Mouse (Mus musculus) CH12.LX (cell line): ENCODE data around the gene Tlx3. TPM values are rescaled to one million over a fixed set of nuclear protein-coding genes. Genes with fewer than 3 reads are reported as not detected.
A peak's percentile ranks its signal among the peaks of the same experiment; 100 is the strongest.

Experiments
- DNase-seq: peaks from one replicate; pipeline ENCODE4 v3.0.0-alpha.2; 2013; ENCODE audit errors: extremely low read depth
- H3K27ac ChIP-seq: 2 replicates; pipeline ENCODE4 v1.5.1; 2012; ENCODE audit warnings: low read depth, mild to moderate bottlenecking, control low read depth, moderate library complexity; ENCODE audit not compliant: insufficient read depth
- H3K27me3 ChIP-seq: replicated peaks from 2 replicates; pipeline ENCODE3; 2012; ENCODE audit warnings: inconsistent platforms
- H3K36me3 ChIP-seq, 2 experiments: replicated peaks in 1 of 2; 2 replicates each; pipeline versions ENCODE3 to v1.6.1; 2012; ENCODE audit warnings: inconsistent platforms in 1 of 2, low read length in 1 of 2, mild to moderate bottlenecking in 1 of 2, mixed read lengths in 1 of 2, moderate library complexity in 1 of 2; ENCODE audit not compliant: control insufficient read depth in 1 of 2, insufficient read depth in 1 of 2
- H3K4me1 ChIP-seq, 2 experiments: 2 replicates each; pipeline ENCODE4 v1.6.1; 2012; ENCODE audit warnings: inconsistent platforms in 1 of 2, moderate library complexity in 1 of 2; ENCODE audit not compliant: insufficient read depth in 2 of 2, control insufficient read depth in 1 of 2
- H3K4me2 ChIP-seq: 2 replicates; pipeline ENCODE4 v1.6.1; 2012; ENCODE audit warnings: low read depth, mild to moderate bottlenecking, control low read depth; ENCODE audit not compliant: poor library complexity, insufficient read depth, severe bottlenecking
- H3K4me3 ChIP-seq, 3 experiments: fragments of 150-350 bp in 1 of 3; sonication (generic) in 1 of 3; replicated peaks in 1 of 3; 2 replicates each; pipeline versions ENCODE3 to v1.5.1; 2011 to 2012; ENCODE audit warnings: low read depth in 2 of 3, low read length in 2 of 3, mild to moderate bottlenecking in 2 of 3, moderate library complexity in 2 of 3, control low read depth in 1 of 3, improper control_type of control experiment in 1 of 3, inconsistent platforms in 1 of 3, mixed read lengths in 1 of 3; ENCODE audit not compliant: poor library complexity in 1 of 3
- H3K79me2 ChIP-seq: replicated peaks from 2 replicates; pipeline ENCODE4 v1.6.1; 2012; ENCODE audit warnings: mild to moderate bottlenecking, moderate library complexity; ENCODE audit not compliant: control insufficient read depth, poor library complexity, insufficient read depth, severe bottlenecking; ENCODE audit errors: extremely low read depth
- H3K9ac ChIP-seq: 2 replicates; pipeline ENCODE4 v1.6.1; 2012; ENCODE audit warnings: low read depth, mild to moderate bottlenecking, control low read depth, moderate library complexity; ENCODE audit not compliant: insufficient read depth
- H3K9me3 ChIP-seq: replicated peaks from 2 replicates; pipeline ENCODE3; 2012; ENCODE audit warnings: low read length, inconsistent platforms, mixed read lengths
- BHLHE40 ChIP-seq: IDR thresholded peaks from 2 replicates; pipeline ENCODE4 v1.6.1; 2011; ENCODE audit warnings: mild to moderate bottlenecking, low read depth, low read length, improper control_type of control experiment
- CHD1 ChIP-seq: IDR thresholded peaks from 2 replicates; pipeline ENCODE4 v1.6.1; 2012; ENCODE audit warnings: low read depth, low read length, improper control_type of control experiment, inconsistent platforms
- CHD2 ChIP-seq: IDR thresholded peaks from 2 replicates; pipeline ENCODE4 v1.6.1; 2011; ENCODE audit warnings: low read length, improper control_type of control experiment
- CTCF ChIP-seq, 2 experiments: IDR thresholded peaks in 1 of 2; conservative IDR thresholded peaks in 1 of 2; 2 replicates each; pipeline ENCODE4 v1.5.1; 2011 to 2012; ENCODE audit warnings: low read depth in 2 of 2, low read length in 2 of 2, improper control_type of control experiment in 1 of 2, inconsistent platforms in 1 of 2, mild to moderate bottlenecking in 1 of 2, moderate library complexity in 1 of 2
- ELF1 ChIP-seq: IDR thresholded peaks from 2 replicates; pipeline ENCODE4 v1.6.1; 2014; ENCODE audit warnings: low read depth, mild to moderate bottlenecking, inconsistent platforms, low read length, improper control_type of control experiment
- EP300 ChIP-seq: IDR thresholded peaks from 2 replicates; pipeline ENCODE4 v1.6.1; 2011; ENCODE audit warnings: low read length, improper control_type of control experiment
- ETS1 ChIP-seq: conservative IDR thresholded peaks from 2 replicates; pipeline ENCODE4 v1.6.1; 2012; ENCODE audit warnings: low read depth, mild to moderate bottlenecking, inconsistent platforms, low read length, improper control_type of control experiment, moderate library complexity
- GABPA ChIP-seq: IDR thresholded peaks from 2 replicates; pipeline ENCODE4 v1.6.1; 2012; ENCODE audit warnings: low read depth, low read length, improper control_type of control experiment, inconsistent platforms; ENCODE audit not compliant: insufficient replicate concordance
- HCFC1 ChIP-seq: IDR thresholded peaks from 2 replicates; pipeline ENCODE4 v1.6.1; 2012; ENCODE audit warnings: low read depth, mild to moderate bottlenecking, inconsistent platforms, low read length, improper control_type of control experiment
- IRF4 ChIP-seq: IDR thresholded peaks from 2 replicates; pipeline ENCODE4 v1.6.1; 2014; ENCODE audit warnings: low read depth, mild to moderate bottlenecking, inconsistent platforms, low read length, improper control_type of control experiment
- JUN ChIP-seq: IDR thresholded peaks from 2 replicates; pipeline ENCODE4 v1.6.1; 2011; ENCODE audit warnings: low read depth, mild to moderate bottlenecking, low read length, improper control_type of control experiment, moderate library complexity; ENCODE audit not compliant: insufficient read depth
- JUND ChIP-seq: conservative IDR thresholded peaks from 2 replicates; pipeline ENCODE4 v1.6.1; 2011; ENCODE audit warnings: low read depth, low read length, improper control_type of control experiment
- KAT2A ChIP-seq: IDR thresholded peaks from 2 replicates; pipeline ENCODE4 v1.6.1; 2012; ENCODE audit warnings: low read length, improper control_type of control experiment, inconsistent platforms; ENCODE audit not compliant: insufficient replicate concordance
- MAFK ChIP-seq: IDR thresholded peaks from 2 replicates; pipeline ENCODE4 v1.6.1; 2011; ENCODE audit warnings: low read length, improper control_type of control experiment; ENCODE audit not compliant: insufficient replicate concordance
- MAX ChIP-seq: IDR thresholded peaks from 2 replicates; pipeline ENCODE4 v1.6.1; 2011; ENCODE audit warnings: low read length, improper control_type of control experiment
- MAZ ChIP-seq: IDR thresholded peaks from 2 replicates; pipeline ENCODE4 v1.6.1; 2012; ENCODE audit warnings: low read depth, mild to moderate bottlenecking, inconsistent platforms, low read length, improper control_type of control experiment, moderate library complexity
- MEF2A ChIP-seq: IDR thresholded peaks from 2 replicates; pipeline ENCODE4 v1.6.1; 2014; ENCODE audit warnings: low read depth, mild to moderate bottlenecking, inconsistent platforms, low read length, improper control_type of control experiment, borderline replicate concordance
- MXI1 ChIP-seq: IDR thresholded peaks from 2 replicates; pipeline ENCODE4 v1.6.1; 2011; ENCODE audit warnings: mild to moderate bottlenecking, low read depth, low read length, improper control_type of control experiment
- MYC ChIP-seq: IDR thresholded peaks from 2 replicates; pipeline ENCODE4 v1.6.1; 2011; ENCODE audit warnings: low read depth, mild to moderate bottlenecking, improper control_type of control experiment, low read length
- NELFE ChIP-seq: IDR thresholded peaks from 2 replicates; pipeline ENCODE4 v1.6.1; 2011; ENCODE audit warnings: low read depth, low read length, improper control_type of control experiment
- NRF1 ChIP-seq: IDR thresholded peaks from 2 replicates; pipeline ENCODE4 v1.6.1; 2014; ENCODE audit warnings: low read depth, mild to moderate bottlenecking, inconsistent platforms, low read length, improper control_type of control experiment, moderate library complexity
- PAX5 ChIP-seq: IDR thresholded peaks from 2 replicates; pipeline ENCODE4 v1.6.1; 2012; ENCODE audit warnings: low read length, inconsistent platforms, mixed read lengths
- POLR2A ChIP-seq: IDR thresholded peaks from 2 replicates; pipeline ENCODE4 v1.6.1; 2011; ENCODE audit warnings: low read depth, mild to moderate bottlenecking, improper control_type of control experiment, low read length
- POLR2AphosphoS2 ChIP-seq: IDR thresholded peaks from 2 replicates; pipeline ENCODE4 v1.6.1; 2011; ENCODE audit warnings: low read depth, low read length, improper control_type of control experiment
- RAD21 ChIP-seq: IDR thresholded peaks from 2 replicates; pipeline ENCODE4 v1.6.1; 2011; ENCODE audit warnings: low read depth, mild to moderate bottlenecking, low read length, improper control_type of control experiment, moderate library complexity
- RCOR1 ChIP-seq: conservative IDR thresholded peaks from 2 replicates; pipeline ENCODE4 v1.6.1; 2012; ENCODE audit warnings: low read depth, mild to moderate bottlenecking, inconsistent platforms, low read length, improper control_type of control experiment
- SIN3A ChIP-seq: IDR thresholded peaks from 2 replicates; pipeline ENCODE4 v1.6.1; 2012; ENCODE audit warnings: low read length, improper control_type of control experiment, inconsistent platforms
- SMC3 ChIP-seq: IDR thresholded peaks from 2 replicates; pipeline ENCODE4 v1.6.1; 2011; ENCODE audit warnings: low read depth, low read length, improper control_type of control experiment
- TCF12 ChIP-seq: IDR thresholded peaks from 2 replicates; pipeline ENCODE4 v1.6.1; 2014; ENCODE audit warnings: low read depth, mild to moderate bottlenecking, inconsistent platforms, low read length, improper control_type of control experiment
- UBTF ChIP-seq: IDR thresholded peaks from 2 replicates; pipeline ENCODE4 v1.6.1; 2012; ENCODE audit warnings: low read depth, mild to moderate bottlenecking, inconsistent platforms, low read length, improper control_type of control experiment, moderate library complexity
- USF1 ChIP-seq: IDR thresholded peaks from 2 replicates; pipeline ENCODE4 v1.6.1; 2014; ENCODE audit warnings: low read depth, mild to moderate bottlenecking, inconsistent platforms, low read length, improper control_type of control experiment
- USF2 ChIP-seq: conservative IDR thresholded peaks from 2 replicates; pipeline ENCODE4 v1.6.1; 2011; ENCODE audit warnings: low read depth, low read length, improper control_type of control experiment
- ZC3H11A ChIP-seq: IDR thresholded peaks from 2 replicates; pipeline ENCODE4 v1.6.1; 2012; ENCODE audit warnings: low read depth, mild to moderate bottlenecking, inconsistent platforms, low read length, improper control_type of control experiment
- ZKSCAN1 ChIP-seq: IDR thresholded peaks from 2 replicates; pipeline ENCODE4 v1.6.1; 2012; ENCODE audit warnings: low read depth, inconsistent platforms, low read length, improper control_type of control experiment, borderline replicate concordance
- ZMIZ1 ChIP-seq: IDR thresholded peaks from 2 replicates; pipeline ENCODE4 v1.6.1; 2012; ENCODE audit warnings: low read depth, mild to moderate bottlenecking, inconsistent platforms, low read length, improper control_type of control experiment
- dilution Hi-C: fragments of 300-500 bp; cut with MboI; formaldehyde crosslinking; loops from 2 replicates; pipeline ENCODE4 v1.14.3; 2020; ENCODE audit warnings: low sequenced_read_pairs; ENCODE audit not compliant: extremely low pct_unique_long_range_greater_than_20kb, extremely low pct_ligation_motif_present
- in situ Hi-C: fragments of 300-500 bp; cut with MboI; formaldehyde crosslinking; loops from 3 replicates; pipeline ENCODE4 v1.14.3; 2019; ENCODE audit warnings: low sequenced_read_pairs, low pct_ligation_motif_present, low pct_unique_long_range_greater_than_20kb, mixed read lengths
- polyA plus RNA-seq: library from polyadenylated mRNA; unstranded; fragments of >175 nt; gene quantifications from 2 replicates; pipeline ENCODE4 v1.2.1, GENCODE M21; 2012; ENCODE audit warnings: low read depth; ENCODE audit not compliant: insufficient read length
- total RNA-seq, 2 experiments: library from RNA; depleted of rRNA; stranded (reverse); fragments of 300-350 nt in 1 of 2; fragments of >200 nt in 1 of 2; gene quantifications; 2 replicates each; pipeline ENCODE4 v1.2.3; 2012 to 2014

The Tlx3 gene
- total and polyA plus RNA-seq, 3 experiments = not detected

DNA sequence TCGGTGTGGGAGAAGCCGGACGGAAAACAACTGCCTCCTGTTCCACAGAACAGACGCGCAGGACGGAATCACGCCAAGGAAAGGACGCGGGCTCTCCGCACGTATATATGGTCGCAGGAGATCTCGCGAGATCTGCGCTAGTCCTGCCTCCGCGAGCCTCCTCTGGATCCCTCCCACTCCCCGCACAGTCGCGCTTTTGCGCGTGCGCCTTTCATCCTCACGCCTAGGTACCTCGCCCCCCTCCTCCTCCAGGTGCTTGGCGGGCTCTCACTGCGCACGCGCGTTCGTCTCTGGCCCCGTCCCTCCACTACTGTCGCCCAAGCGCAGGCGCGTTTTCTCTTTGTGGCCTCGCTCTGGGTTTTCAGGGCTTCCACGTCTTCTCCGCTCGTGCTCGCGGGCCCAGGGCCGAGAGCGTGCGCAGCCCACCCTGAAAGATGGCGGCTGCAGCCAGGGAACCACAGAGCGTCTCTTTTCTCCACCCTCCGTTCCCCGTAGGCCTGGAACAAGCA lies 40.3 kb downstream of the Tlx3 start, which contains the start of gene Npm1 (continued):
- TF ChIP-seq MEF2A (peak; percentile 34; the same call in 1 of the 2 replicates), JUN (no peak)

DNA sequence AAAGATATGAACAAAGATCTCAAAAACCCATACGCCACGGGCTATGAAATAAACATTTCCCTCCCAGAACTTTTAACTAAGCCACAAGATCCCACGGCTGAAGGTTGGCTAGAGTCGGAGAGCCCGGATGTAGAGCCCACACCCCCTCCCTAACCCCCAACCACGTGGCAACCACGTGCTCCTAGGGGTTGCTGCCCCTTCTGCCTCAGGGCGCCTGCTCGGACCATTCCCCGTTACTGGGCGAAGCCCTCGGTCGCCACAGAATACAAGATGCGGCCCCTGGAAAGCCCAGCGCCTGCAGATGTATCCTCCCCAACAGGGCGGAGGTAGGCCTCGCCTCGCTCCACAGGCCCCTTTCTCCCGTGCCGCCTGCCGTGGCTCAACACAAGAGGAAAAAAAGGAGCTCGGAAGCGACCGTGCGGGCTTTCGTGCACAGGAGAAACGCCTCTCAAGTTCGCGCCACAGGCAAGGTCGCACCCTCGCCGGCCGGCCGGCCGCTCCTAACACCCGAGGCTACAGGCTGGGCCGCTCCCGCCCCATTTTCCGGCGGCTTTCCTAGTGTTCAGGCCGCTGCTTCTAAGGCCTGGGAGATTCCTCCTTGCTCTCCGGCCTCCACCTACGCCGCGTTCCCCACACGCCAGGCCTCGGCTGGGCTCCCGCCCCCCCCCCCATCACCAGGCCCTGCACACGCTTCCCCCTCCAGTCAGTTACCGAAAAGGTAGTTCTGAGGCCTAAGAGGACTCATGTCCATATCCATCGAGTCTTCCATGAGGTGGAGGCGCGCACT lies 41.0 kb downstream of the Tlx3 start:
- TF ChIP-seq MAFK (no peak), MAX (peak; percentile 100), SMC3 (no peak), EP300 (no peak), CHD1 (peak; percentile 82; the same call in 1 of the 2 replicates), PAX5 (no peak), ZKSCAN1 (no peak), ZC3H11A (no peak), USF2 (peak; percentile 61), ZMIZ1 (0 out of 2 replicates have a peak, but pooled peaks have one; percentile 67), CHD2 (peak; percentile 47; the same call in 1 of the 2 replicates), MAZ (peak; percentile 54), MYC (peak; percentile 100), USF1 (peak; percentile 83), HCFC1 (peak; percentile 58), IRF4 (peak; percentile 4; the same call in 1 of the 2 replicates), SIN3A (peak; percentile 90), BHLHE40 (peak; percentile 85), KAT2A (no peak), JUN (no peak), ETS1 (no peak), MEF2A (0 out of 2 replicates have a peak, but pooled peaks have one; percentile 10), POLR2A (peak; percentile 13), POLR2AphosphoS2 (peak; percentile 89; the same call in 1 of the 2 replicates), UBTF (no peak), NRF1 (peak; percentile 58), TCF12 (0 out of 2 replicates have a peak, but pooled peaks have one; percentile 17), NELFE (no peak), GABPA (no peak), JUND (no peak), ELF1 (no peak), RAD21 (no peak), CTCF (conservative IDR thresholded peaks at IDR 0.05 in 1 of 2, IDR thresholded peaks at IDR 0.05 in 1 of 2; ENCODE audit: low read depth in 2 of 2, low read length in 2 of 2) (no peak), RCOR1 (peak; percentile 78; the same call in 1 of the 2 replicates), MXI1 (peak; percentile 100)
- H3K4me2 ChIP-seq = peak overlapping the region; percentile 35; the same call in 1 of the 2 replicates
- H3K36me3 ChIP-seq = peaks cover 22 to 48% of the 10 kb centered on the region in 2 experiments
- H3K27ac ChIP-seq = peak overlapping the region; percentile 43; the same call in 1 of the 2 replicates
- H3K4me3 ChIP-seq = peak overlapping the region; percentile 71 to 86 (median 74)
- peaks cover 49% of the 10 kb centered on the region for H3K79me2 ChIP-seq
- peak overlapping the region; percentile 94 for H3K9ac ChIP-seq
- peak; percentile 87 for DNase-seq
- in situ Hi-C loops = no loop called here
- H3K27me3 ChIP-seq = no peaks in the 10 kb centered on the region
- peaks cover 3 to 23% of the 10 kb centered on the region in 2 experiments; a peak in 3 of 4 replicates for H3K4me1 ChIP-seq
- no peaks in the 10 kb centered on the region for H3K9me3 ChIP-seq
- dilution Hi-C loops = no loop called here
